In genomic region chr2:6378590-6379205, GRCm38 (mm10) we compare ENCODE assay signal across 12 mouse cellular contexts. TPM values are rescaled to one million over a fixed set of nuclear protein-coding genes. Genes with fewer than 3 reads are reported as not detected.
DNase-seq lines count a peak whose midpoint lies in the region; ATAC-seq and TF ChIP-seq lines count a peak whose summit lies in the region.
"Had no signal": no experiment of that assay in that cellular context is flagged by ENCODE, and none has a peak within 500 bp of the region (broad histone marks: within the 10 kb centered on the region; RNA-seq: fewer than 3 reads in every experiment).

No protein-coding gene starts in this region.

- DNase-seq in embryonic facial prominence, embryonic 10.5 days (ENCODE audit: low spot score), result no peak
- no peak for DNase-seq in CH12.LX (ENCODE audit: extremely low read depth)
- no peak for DNase-seq in gastrocnemius, adult 8-10 months (ENCODE audit: low spot score in 2 of 2)
- no peak for DNase-seq in layer of hippocampus, adult 9-11 months
- DNase-seq: thymus, postnatal 14 days had no signal

- dilution Hi-C loops in CH12.LX (cut with MboI; ENCODE audit: extremely low pct_ligation_motif_present, extremely low pct_unique_long_range_greater_than_20kb, low sequenced_read_pairs), result no loop called here

- no peak overlapping the region for H3K4me3 ChIP-seq in embryonic facial prominence, embryonic 13.5 days
- no peak overlapping the region for H3K4me3 ChIP-seq in embryonic facial prominence, embryonic 10.5 days
- no peak overlapping the region for H3K4me3 ChIP-seq in CH12.LX (replicated peaks in 1 of 3; ENCODE audit: low read depth in 2 of 3, low read length in 2 of 3, poor library complexity in 1 of 3)
- H3K4me3 ChIP-seq in intestine, embryonic 15.5 days (replicated peaks), result no peak overlapping the region
- H3K4me3 ChIP-seq: erythroblast, embryonic 14.5 days; heart, embryonic 10.5 days; midbrain, embryonic 12.5 days had no signal

- peaks cover 29% of the 10 kb centered on the region for H3K4me1 ChIP-seq in embryonic facial prominence, embryonic 13.5 days
- peaks cover 15% of the 10 kb centered on the region for H3K4me1 ChIP-seq in embryonic facial prominence, embryonic 10.5 days
- H3K4me1 ChIP-seq in CH12.LX (ENCODE audit: control insufficient read depth in 1 of 2, insufficient read depth in 2 of 2), result peaks cover 19 to 70% of the 10 kb centered on the region in 2 experiments
- H3K4me1 ChIP-seq in intestine, embryonic 15.5 days (replicated peaks), result peaks cover 38% of the 10 kb centered on the region

- ATAC-seq in embryonic facial prominence, embryonic 13.5 days (ENCODE audit: insufficient number of reproducible peaks, insufficient read depth, low FRiP score, low TSS enrichment, low read depth), result no peak
- peak; percentile 81 for ATAC-seq in intestine, embryonic 15.5 days
- ATAC-seq in megakaryocyte-erythroid progenitor cell, adult 5-6 weeks (replicated peaks; ENCODE audit: low FRiP score, low TSS enrichment, poor library complexity, severe bottlenecking), result peak; percentile 92
- no peak for ATAC-seq in frontal cortex, adult (ENCODE audit: low TSS enrichment)

- H3K36me3 ChIP-seq in embryonic facial prominence, embryonic 13.5 days, result no peaks in the 10 kb centered on the region
- peaks cover 4% of the 10 kb centered on the region; the same call in 1 of the 2 replicates for H3K36me3 ChIP-seq in embryonic facial prominence, embryonic 10.5 days (replicated peaks)
- H3K36me3 ChIP-seq in CH12.LX (replicated peaks in 1 of 2; ENCODE audit: control insufficient read depth in 1 of 2, insufficient read depth in 1 of 2, low read length in 1 of 2), result peaks cover 0 to 5% of the 10 kb centered on the region in 2 experiments
- H3K36me3 ChIP-seq in intestine, embryonic 15.5 days, result no peaks in the 10 kb centered on the region
- H3K36me3 ChIP-seq: heart, embryonic 10.5 days; midbrain, embryonic 12.5 days had no signal

- no peak overlapping the region for H3K4me2 ChIP-seq in embryonic facial prominence, embryonic 13.5 days
- peak overlapping the region; percentile 63 for H3K4me2 ChIP-seq in CH12.LX (ENCODE audit: insufficient read depth, low read depth, poor library complexity, severe bottlenecking)
- H3K4me2 ChIP-seq in intestine, embryonic 15.5 days (replicated peaks), result 0 out of 2 replicates have a peak overlapping the region, but pooled peaks have one; percentile 10
- H3K4me2 ChIP-seq: midbrain, embryonic 12.5 days had no signal

- no peak for TF ChIP-seq RAD21 in CH12.LX (IDR thresholded peaks at IDR 0.05; ENCODE audit: low read depth, low read length)

- WGBS in embryonic facial prominence, embryonic 13.5 days, result 70% methylated on average over 8 of the region's 8 CpGs
- WGBS in embryonic facial prominence, embryonic 10.5 days, result 74% methylated on average over 8 of the region's 8 CpGs
- 49% methylated on average over 8 of the region's 8 CpGs for WGBS in intestine, embryonic 15.5 days

- H3K9ac ChIP-seq in embryonic facial prominence, embryonic 13.5 days, result no peak overlapping the region
- no peak overlapping the region for H3K9ac ChIP-seq in CH12.LX (ENCODE audit: insufficient read depth, low read depth)
- no peak overlapping the region; the same call in 1 of the 2 replicates for H3K9ac ChIP-seq in intestine, embryonic 15.5 days
- H3K9ac ChIP-seq: midbrain, embryonic 12.5 days had no signal

- in situ Hi-C loops in CH12.LX (cut with MboI; ENCODE audit: low pct_ligation_motif_present, low pct_unique_long_range_greater_than_20kb, low sequenced_read_pairs), result no loop called here

- H3K9me3 ChIP-seq in embryonic facial prominence, embryonic 13.5 days, result no peaks in the 10 kb centered on the region
- H3K9me3 ChIP-seq in embryonic facial prominence, embryonic 10.5 days, result no peaks in the 10 kb centered on the region
- H3K9me3 ChIP-seq in CH12.LX (replicated peaks; ENCODE audit: low read length), result no peaks in the 10 kb centered on the region
- no peaks in the 10 kb centered on the region for H3K9me3 ChIP-seq in intestine, embryonic 15.5 days
- H3K9me3 ChIP-seq: heart, embryonic 10.5 days; midbrain, embryonic 12.5 days had no signal

- H3K27me3 ChIP-seq in embryonic facial prominence, embryonic 13.5 days, result no peaks in the 10 kb centered on the region
- H3K27me3 ChIP-seq in embryonic facial prominence, embryonic 10.5 days (replicated peaks; ENCODE audit: low read depth, poor library complexity, severe bottlenecking), result no peaks in the 10 kb centered on the region
- no peaks in the 10 kb centered on the region for H3K27me3 ChIP-seq in CH12.LX (replicated peaks)
- no peaks in the 10 kb centered on the region for H3K27me3 ChIP-seq in intestine, embryonic 15.5 days (replicated peaks)
- H3K27me3 ChIP-seq: midbrain, embryonic 12.5 days had no signal

- no peak for TF ChIP-seq EP300 in CH12.LX (IDR thresholded peaks at IDR 0.05; ENCODE audit: low read length)

- no peaks in the 10 kb centered on the region; the same call in 1 of the 2 replicates for H3K79me2 ChIP-seq in CH12.LX (replicated peaks; ENCODE audit: control insufficient read depth, extremely low read depth, insufficient read depth, poor library complexity, severe bottlenecking)

- H3K27ac ChIP-seq in embryonic facial prominence, embryonic 13.5 days, result 0 out of 2 replicates have a peak overlapping the region, but pooled peaks have one; percentile 14
- H3K27ac ChIP-seq in embryonic facial prominence, embryonic 10.5 days (replicated peaks), result no peak overlapping the region
- peak overlapping the region; percentile 37 for H3K27ac ChIP-seq in CH12.LX (ENCODE audit: insufficient read depth, low read depth)
- peak overlapping the region; percentile 45 for H3K27ac ChIP-seq in intestine, embryonic 15.5 days
- H3K27ac ChIP-seq: heart, embryonic 10.5 days; midbrain, embryonic 12.5 days had no signal

- no peak for TF ChIP-seq CTCF in CH12.LX (conservative IDR thresholded peaks at IDR 0.05 in 1 of 2, IDR thresholded peaks at IDR 0.05 in 1 of 2; ENCODE audit: low read depth in 2 of 2, low read length in 2 of 2)

- no peak for TF ChIP-seq POLR2A in CH12.LX (IDR thresholded peaks at IDR 0.05; ENCODE audit: low read depth, low read length)

TF ChIP-seq in CH12.LX, 34 proteins besides CTCF, POLR2A, EP300 and RAD21:
- TF ChIP-seq UBTF (IDR thresholded peaks at IDR 0.05; ENCODE audit: low read depth, low read length), result no peak
- TF ChIP-seq SIN3A (IDR thresholded peaks at IDR 0.05; ENCODE audit: low read length), result no peak
- TF ChIP-seq ZC3H11A (IDR thresholded peaks at IDR 0.05; ENCODE audit: low read depth, low read length), result no peak
- no peak for TF ChIP-seq ZNF384 (IDR thresholded peaks at IDR 0.05; ENCODE audit: low read depth, low read length)
- TF ChIP-seq HCFC1 (IDR thresholded peaks at IDR 0.05; ENCODE audit: low read depth, low read length), result no peak
- TF ChIP-seq ZMIZ1 (IDR thresholded peaks at IDR 0.05; ENCODE audit: low read depth, low read length), result no peak
- no peak for TF ChIP-seq CHD1 (IDR thresholded peaks at IDR 0.05; ENCODE audit: low read depth, low read length)
- TF ChIP-seq MAX (IDR thresholded peaks at IDR 0.05; ENCODE audit: low read length), result no peak
- no peak for TF ChIP-seq GABPA (IDR thresholded peaks at IDR 0.05; ENCODE audit: insufficient replicate concordance, low read depth, low read length)
- no peak for TF ChIP-seq NRF1 (IDR thresholded peaks at IDR 0.05; ENCODE audit: low read depth, low read length)
- no peak for TF ChIP-seq SMC3 (IDR thresholded peaks at IDR 0.05; ENCODE audit: low read depth, low read length)
- TF ChIP-seq ETS1 (conservative IDR thresholded peaks at IDR 0.05; ENCODE audit: low read depth, low read length), result no peak
- TF ChIP-seq CHD2 (IDR thresholded peaks at IDR 0.05; ENCODE audit: low read length), result no peak
- TF ChIP-seq JUN (IDR thresholded peaks at IDR 0.05; ENCODE audit: insufficient read depth, low read depth, low read length), result no peak

RNA-seq across cellular contexts. Expression of gene Usp6nl, which starts 56.2 kb away (rescaled TPM):
- 9.7 and 10.9 TPM in 2 replicates for polyA plus RNA-seq in embryonic facial prominence, embryonic 13.5 days (2015; fragmentation: Nextera tagmentation; extraction: Ambion mirVana)
- polyA plus RNA-seq in embryonic facial prominence, embryonic 10.5 days (2016; fragmentation: Nextera tagmentation; extraction: Ambion mirVana), result 9.4 and 11.6 TPM in 2 replicates
- total RNA-seq in CH12.LX (2012; rRNA removed) (4.2 and 4.6 TPM in 2 replicates), CH12.LX (2014; rRNA removed) (4.1 and 4.3 TPM in 2 replicates)
- polyA plus RNA-seq in CH12.LX (2012; ENCODE audit: insufficient read length, low read depth), result 12.1 and 14.2 TPM in 2 replicates
- polyA plus RNA-seq in intestine, embryonic 15.5 days (2015; fragmentation: Nextera tagmentation; extraction: Ambion mirVana), result 9.4 and 11.8 TPM in 2 replicates
- total RNA-seq in megakaryocyte-erythroid progenitor cell, adult 5-6 weeks (2014; fragmentation: Nextera tagmentation), result 38.6 and 43.4 TPM in 2 replicates
- 31.8 and 53.7 TPM in 2 replicates for total RNA-seq in megakaryocyte-erythroid progenitor cell, adult 5-6 weeks (2017)
- 1 to 10 TPM; 2.5 to 3.4 (median 2.8) TPM for total RNA-seq in gastrocnemius, adult 8-10 months (2022)

Comparison
In these comparisons a context has a peak if more than half of its experiments do, and no peak if none do; other contexts are left out.
1. ATAC-seq: peak in intestine, embryonic 15.5 days (single experiment) and megakaryocyte-erythroid progenitor cell, adult 5-6 weeks (single experiment); none in embryonic facial prominence, embryonic 13.5 days (single experiment) and frontal cortex, adult (single experiment).